Mouse (Mus musculus) brain, embryonic 14.5 days (tissue): Measurements from ENCODE around the gene Tmem115. TPM values are rescaled to one million over a fixed set of nuclear protein-coding genes. Genes with fewer than 3 reads are reported as not detected.

Experiments used
- DNase-seq: peaks from one replicate; pipeline ENCODE4 v3.0.0-alpha.2; 2011; ENCODE audit warnings: low read depth
- CTCF ChIP-seq: fragments of 200-500 bp; IDR thresholded peaks from 2 replicates; pipeline ENCODE4 v1.5.1; 2012; ENCODE audit warnings: inconsistent platforms, mild to moderate bottlenecking, moderate library complexity, borderline replicate concordance; ENCODE audit not compliant: insufficient read depth, insufficient read length; ENCODE audit errors: extremely low read depth
- POLR2A ChIP-seq: fragments of 200-500 bp; IDR thresholded peaks from 2 replicates; pipeline ENCODE4 v1.6.1; 2012; ENCODE audit warnings: mild to moderate bottlenecking, inconsistent platforms, borderline replicate concordance; ENCODE audit not compliant: poor library complexity, insufficient read depth, insufficient read length, severe bottlenecking; ENCODE audit errors: extremely low read depth
- polyA plus RNA-seq: library from polyadenylated mRNA; depleted of rRNA; stranded (reverse); fragments of >200 nt; gene quantifications from 2 replicates; pipeline ENCODE4 v1.2.3, GENCODE M21; 2012

The Tmem115 gene
- polyA plus RNA-seq, 1 experiment, result 37.3 TPM

DNA sequence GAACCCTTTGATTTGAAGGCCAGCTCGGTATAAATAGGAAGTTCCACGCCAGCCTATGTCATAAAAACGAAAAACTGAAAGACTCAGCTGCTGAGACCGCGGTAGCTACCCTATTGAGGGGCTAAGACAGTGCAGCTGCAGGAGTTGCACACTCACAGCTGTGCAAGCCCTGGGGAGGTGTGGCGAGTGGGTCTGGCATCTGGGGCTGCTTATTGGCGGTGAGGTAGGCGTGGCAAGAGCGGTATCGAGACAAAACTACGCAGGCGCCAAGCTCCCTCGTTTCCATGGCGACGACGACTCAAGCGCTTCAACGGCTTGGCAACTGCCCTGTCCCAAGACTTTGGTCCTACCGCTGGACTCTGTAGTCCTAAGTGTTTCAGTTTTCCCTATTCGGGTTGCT is 13.3 kb downstream of the Tmem115 start, which contains the start of gene Zmynd10:
TSS of gene Zmynd10 (plus strand) at position 273 of the 400 bp plus-strand sequence.
- no peak for TF ChIP-seq POLR2A
- no peak for TF ChIP-seq CTCF
- peak; percentile 96 for DNase-seq

- TF ChIP-seq CTCF, result no peak
- no peak for TF ChIP-seq POLR2A
- DNase-seq, result no peak
Observed at GRCm38 (mm10) chr9:107547957-107548356, 14.2 kb downstream of the Tmem115 start.

GRCm38 (mm10) chr9:107548820-107549219 is 15.1 kb downstream of the Tmem115 start:
- no peak for DNase-seq
- TF ChIP-seq POLR2A (no peak), CTCF (no peak)

DNA sequence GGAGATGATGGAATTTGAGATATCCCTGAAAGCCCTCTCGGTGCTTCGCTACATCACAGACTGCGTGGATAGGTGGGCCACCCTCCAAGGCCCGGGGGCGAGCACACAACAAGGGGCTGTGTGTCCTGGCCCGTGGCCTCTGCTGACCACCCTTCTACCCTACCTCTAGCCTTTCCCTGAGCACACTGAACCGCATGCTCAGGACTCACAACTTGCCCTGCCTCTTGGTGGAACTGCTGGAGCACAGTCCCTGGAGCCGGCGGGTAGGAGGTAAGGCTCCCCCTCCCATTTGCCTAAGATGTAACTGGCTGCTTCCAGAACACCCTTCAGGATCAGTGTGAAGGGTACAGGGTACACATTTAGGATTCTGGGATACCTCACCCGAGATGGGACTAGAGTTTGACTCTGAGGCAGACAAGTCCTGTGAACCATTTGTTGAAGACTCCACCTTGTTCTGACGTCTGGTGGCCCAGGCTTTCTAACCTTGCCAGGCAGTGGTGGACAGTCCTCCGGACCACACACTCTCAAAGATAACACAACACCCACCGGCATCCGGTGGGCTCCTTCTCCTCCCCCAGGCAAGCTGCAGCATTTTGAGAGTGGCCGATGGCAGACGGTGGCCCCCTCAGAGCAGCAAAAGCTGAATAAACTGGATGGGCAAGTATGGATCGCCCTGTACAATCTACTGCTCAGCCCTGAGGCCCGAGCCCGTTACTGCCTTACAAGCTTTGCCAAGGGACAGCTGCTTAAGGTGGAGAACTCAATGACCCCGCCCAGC is 15.7 kb downstream of the Tmem115 start:
- TF ChIP-seq POLR2A (no peak), CTCF (no peak)
- DNase-seq, result no peak

GRCm38 (mm10) chr9:107550491-107551116 is 16.9 kb downstream of the Tmem115 start:
- DNase-seq, result no peak
- TF ChIP-seq POLR2A, result no peak
- TF ChIP-seq CTCF, result no peak

GRCm38 (mm10) chr9:107551117-107551889 is 17.6 kb downstream of the Tmem115 start, which contains the start of gene Rassf1:
Gene Rassf1 (plus strand): TSS chr9:107551555.
- TF ChIP-seq POLR2A (0 out of 2 replicates have a peak, but pooled peaks have one; percentile 16), CTCF (no peak)
- peak; percentile 44 for DNase-seq

DNA sequence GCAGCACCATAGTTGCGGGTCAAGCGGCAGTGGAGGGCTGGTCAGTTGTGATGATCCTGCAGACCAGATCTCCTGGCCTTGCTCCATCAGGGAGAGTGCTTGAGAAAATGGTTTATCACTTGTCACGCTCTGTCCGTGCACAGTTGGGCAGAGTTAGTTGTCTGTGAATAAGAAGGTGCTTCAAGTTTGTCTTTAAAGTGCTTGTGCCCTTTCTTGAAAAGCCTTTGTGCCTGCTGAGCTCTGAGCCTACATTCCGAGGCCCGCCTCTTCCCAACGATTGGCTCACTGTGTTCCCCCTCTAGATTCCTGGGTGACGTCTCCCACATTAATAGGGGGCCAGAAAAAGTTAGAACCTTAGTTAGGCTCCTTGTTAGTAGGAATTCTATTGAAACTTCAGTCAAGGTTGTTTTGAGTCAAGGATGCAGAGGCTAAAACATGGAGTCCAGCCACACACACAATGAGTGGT is 18.2 kb downstream of the Tmem115 start:
- DNase-seq, result no peak
- TF ChIP-seq POLR2A, result no peak
- TF ChIP-seq CTCF, result no peak

- DNase-seq, result no peak
- TF ChIP-seq POLR2A, result no peak
Observed at GRCm38 (mm10) chr9:107552690-107553393, 19.1 kb downstream of the Tmem115 start.

DNA sequence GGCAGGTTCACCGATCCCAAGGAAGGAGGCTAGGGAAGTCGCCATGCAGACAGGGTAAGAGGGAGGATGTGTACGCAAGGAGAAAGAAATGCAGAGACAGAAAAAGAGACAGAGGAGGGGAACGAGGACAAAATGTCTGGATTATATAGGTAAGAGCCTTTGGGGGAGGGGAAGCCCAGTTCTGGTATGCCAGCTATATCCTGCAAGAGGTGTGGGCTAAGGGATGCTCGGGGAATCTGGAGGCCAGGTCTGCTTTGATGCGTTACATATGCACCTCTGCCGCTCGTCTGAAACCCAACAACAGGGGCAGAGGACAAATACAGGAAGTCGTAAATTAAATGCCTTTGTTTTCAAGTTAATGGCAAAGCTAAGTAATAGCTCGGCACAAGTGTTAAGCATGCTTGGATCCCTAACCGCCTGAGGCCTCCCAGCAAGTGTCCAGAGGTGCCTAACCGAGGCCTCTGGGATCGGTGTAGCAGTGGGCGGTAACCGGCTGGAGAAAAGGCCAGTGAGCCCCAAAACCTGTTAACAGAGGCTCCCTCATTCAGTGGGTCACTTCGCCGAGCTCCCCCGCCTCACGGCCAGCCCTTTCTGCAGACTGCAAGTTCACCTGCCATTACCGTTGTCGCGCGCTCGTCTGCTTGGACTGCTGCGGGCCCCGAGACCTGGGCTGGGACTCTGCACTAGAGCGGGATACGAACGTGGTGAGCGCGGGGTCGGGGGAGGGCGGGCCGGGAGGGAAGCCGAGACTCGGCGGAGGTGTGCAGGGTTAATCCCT is 20.0 kb downstream of the Tmem115 start:
- TF ChIP-seq CTCF (no peak), POLR2A (no peak)
- no peak for DNase-seq

- peak; percentile 99 for DNase-seq
- TF ChIP-seq POLR2A (peak; percentile 71; the same call in 1 of the 2 replicates), CTCF (no peak)
Observed at GRCm38 (mm10) chr9:107554319-107554825, 20.6 kb downstream of the Tmem115 start.

DNA sequence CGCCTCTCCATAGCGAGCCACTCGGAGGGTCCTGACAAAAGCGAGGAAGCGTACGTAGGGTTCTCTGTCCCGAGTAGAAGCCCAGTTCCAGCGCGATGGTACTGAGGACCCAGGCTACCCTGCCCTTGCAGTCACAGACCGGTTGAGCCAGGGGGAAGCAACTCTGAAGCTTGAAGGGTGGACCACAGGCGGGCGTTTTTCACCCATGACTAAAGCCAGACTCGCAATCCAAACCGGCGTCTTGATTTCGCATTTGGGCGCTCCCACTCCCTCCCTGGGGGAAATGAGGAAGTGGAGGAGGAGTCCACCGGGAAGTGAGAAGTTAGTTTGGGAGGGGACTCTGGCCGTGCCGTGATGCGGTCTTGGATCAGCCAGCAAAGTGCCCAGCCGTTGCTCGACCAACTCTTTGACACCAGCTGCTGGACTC is 21.3 kb downstream of the Tmem115 start:
- TF ChIP-seq CTCF (no peak), POLR2A (no peak)
- DNase-seq, result peak; percentile 56
